Mouse (Mus musculus) lung, postnatal 0 days (tissue): Measurements from ENCODE around the gene Btg2. TPM values are rescaled to one million over a fixed set of nuclear protein-coding genes. Genes with fewer than 3 reads are reported as not detected.

Source experiments
- ATAC-seq: fragments of 200-750 bp; cut with Nextera tagmentation; 2 replicates; pipeline ENCODE4 v1.8.0; 2017; ENCODE audit warnings: moderate library complexity
- DNase-seq: peaks from one replicate; pipeline ENCODE4 v3.0.0-alpha.2; 2016; ENCODE audit warnings: low spot score
- H3K27ac ChIP-seq: fragments of 300-500 bp; sonication (generic); 2 replicates; pipeline ENCODE4 v1.5.1; 2014; ENCODE audit warnings: antibody characterized with exemption, mild to moderate bottlenecking, low read length, mixed read lengths
- H3K27me3 ChIP-seq: fragments of 300-500 bp; sonication (generic); replicated peaks from 2 replicates; pipeline ENCODE4 v1.6.1; 2014; ENCODE audit warnings: low read length, mixed read lengths; ENCODE audit not compliant: insufficient read depth
- H3K36me3 ChIP-seq: fragments of 300-500 bp; sonication (generic); 2 replicates; pipeline ENCODE4 v1.6.1; 2014; ENCODE audit warnings: low read length, mixed read lengths; ENCODE audit not compliant: insufficient read depth
- H3K4me1 ChIP-seq: fragments of 300-500 bp; sonication (generic); 2 replicates; pipeline ENCODE4 v1.6.1; 2014; ENCODE audit warnings: antibody characterized with exemption, low read depth, low read length, mixed read lengths; ENCODE audit not compliant: insufficient read depth
- H3K4me2 ChIP-seq: fragments of 300-500 bp; sonication (generic); replicated peaks from 2 replicates; pipeline ENCODE4 v1.6.1; 2014; ENCODE audit warnings: low read depth, mild to moderate bottlenecking, low read length, moderate library complexity, mixed read lengths
- H3K4me3 ChIP-seq: fragments of 300-500 bp; sonication (generic); 2 replicates; pipeline ENCODE4 v1.5.1; 2014; ENCODE audit warnings: low read depth, low read length
- H3K9ac ChIP-seq: fragments of 300-500 bp; sonication (generic); replicated peaks from 2 replicates; pipeline ENCODE4 v1.6.1; 2014; ENCODE audit warnings: low read depth, mild to moderate bottlenecking
- H3K9me3 ChIP-seq: fragments of 300-500 bp; sonication (generic); 2 replicates; pipeline ENCODE4 v1.6.1; 2016; ENCODE audit warnings: low read length, mixed read lengths
- CTCF ChIP-seq: IDR thresholded peaks from 2 replicates; pipeline ENCODE4 v1.5.1; 2016; ENCODE audit warnings: antibody characterized with exemption, mild to moderate bottlenecking
- EP300 ChIP-seq: IDR thresholded peaks from 2 replicates; pipeline ENCODE4 v1.6.1; 2016; ENCODE audit warnings: antibody characterized with exemption, mild to moderate bottlenecking, control low read depth
- WGBS: fragments of 180-500 bp; shearing (Covaris S2); extraction: QIAGEN DNeasy Blood & Tissue Kit; methylation state at CpG from one replicate; pipeline ENCODE4 v1.1.7; 2014; 5-methylcytosine and 5-hydroxymethylcytosine counted together
- polyA plus RNA-seq: library from polyadenylated mRNA; unstranded; fragments of >200 nt; fragmentation: Nextera tagmentation; extraction: Ambion mirVana; gene quantifications from 2 replicates; pipeline ENCODE4 v1.2.1, GENCODE M21; 2015

Btg2 gene
- polyA plus RNA-seq, 1 experiment from 2014 or later = 184 TPM

DNA sequence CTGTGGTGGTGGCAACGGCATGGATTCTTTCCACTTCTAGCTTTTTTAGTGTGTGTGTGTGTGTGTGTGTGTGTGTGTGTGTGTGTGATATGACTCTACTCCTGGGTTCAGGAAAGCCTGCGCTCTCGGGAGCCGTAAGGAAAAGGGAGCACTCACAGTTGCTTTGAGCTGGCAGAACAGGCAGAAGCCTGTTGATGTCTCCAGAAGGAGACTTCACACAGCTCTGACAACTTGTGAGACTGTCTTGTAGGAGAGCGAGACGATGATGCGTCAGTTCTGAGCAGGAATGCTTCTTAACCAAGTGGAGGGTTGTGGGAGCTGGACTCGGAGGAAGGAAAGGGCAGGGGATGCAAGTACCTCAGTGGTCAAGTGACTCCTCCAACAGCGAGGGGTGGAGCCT lies 52.2 kb downstream of the Btg2 start:
- no peak for ATAC-seq
- Histone ChIP-seq H3K4me1 (0 out of 2 replicates have a peak, but pooled peaks cover 3% of the 10 kb centered on the region), H3K9me3 (no peaks in the 10 kb centered on the region), H3K4me3 (no peak overlapping the region), H3K4me2 (no peak overlapping the region), H3K27ac (no peak overlapping the region), H3K9ac (no peak overlapping the region), H3K27me3 (no peaks in the 10 kb centered on the region), H3K36me3 (no peaks in the 10 kb centered on the region)
- no peak for DNase-seq
- TF ChIP-seq EP300 = no peak
- TF ChIP-seq CTCF = no peak
- WGBS = 78% methylated on average over 9 of the region's 9 CpGs

DNA sequence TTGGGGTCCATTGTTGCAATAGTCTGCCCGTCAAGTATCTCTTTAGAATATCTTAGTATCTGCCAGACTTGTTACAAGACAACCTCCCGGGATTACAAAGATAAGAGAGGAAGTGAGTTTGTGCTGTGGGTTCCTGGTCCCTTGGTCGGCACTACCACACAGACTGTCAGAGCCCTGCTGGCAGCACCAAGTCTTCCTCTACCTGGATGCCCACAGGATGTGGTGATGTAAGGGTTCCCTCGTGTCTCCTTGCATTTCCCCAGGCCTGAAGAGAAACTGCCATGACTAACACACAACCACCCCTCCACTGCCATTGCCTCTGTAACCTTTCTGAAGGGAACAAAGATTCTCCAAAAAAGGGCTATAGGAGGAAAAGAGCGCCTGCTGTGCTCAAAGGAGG lies 52.9 kb downstream of the Btg2 start:
- no peaks in the 10 kb centered on the region for H3K27me3 ChIP-seq
- 63% methylated on average over 5 of the region's 5 CpGs for WGBS
- H3K4me1 ChIP-seq = 0 out of 2 replicates have a peak, but pooled peaks cover 3% of the 10 kb centered on the region
- no peaks in the 10 kb centered on the region for H3K9me3 ChIP-seq
- H3K36me3 ChIP-seq = no peaks in the 10 kb centered on the region
- no peak overlapping the region for H3K4me3 ChIP-seq
- ATAC-seq (no peak), DNase-seq (no peak)
- H3K9ac ChIP-seq = no peak overlapping the region
- TF ChIP-seq EP300 = no peak
- no peak for TF ChIP-seq CTCF
- no peak overlapping the region for H3K4me2 ChIP-seq
- no peak overlapping the region for H3K27ac ChIP-seq

Other genes with a start within 250 kb of the Btg2 start
- 0.15 and 0.31 TPM in 2 replicates for gene Optc, start 171.1 kb downstream of the Btg2 start, polyA plus RNA-seq
- 6.4 and 7.1 TPM in 2 replicates for gene Prelp, start 157.7 kb downstream of the Btg2 start, polyA plus RNA-seq
- gene Fmod, start 41.9 kb downstream of the Btg2 start, polyA plus RNA-seq = 9.7 and 10.0 TPM in 2 replicates
- 0.29 TPM in 1 of 2 replicates, not detected in the other for gene Chit1, start 32.1 kb upstream of the Btg2 start, polyA plus RNA-seq
- 550 and 782 TPM in 2 replicates for gene Chil1, start 103.1 kb upstream of the Btg2 start, polyA plus RNA-seq
- 0.18 and 0.38 TPM in 2 replicates for gene Mybph, start 114.3 kb upstream of the Btg2 start, polyA plus RNA-seq
- 4.8 and 4.9 TPM in 2 replicates for gene Adora1, start 156.3 kb upstream of the Btg2 start, polyA plus RNA-seq
- not detected in 2 replicates for gene Myog, start 210.9 kb upstream of the Btg2 start, polyA plus RNA-seq